Mouse (Mus musculus) heart, adult 2 months (tissue): ENCODE measurements around the gene Bmp2k.

Experiments
- CTCF ChIP-seq: fragments of 200-600 bp; IDR thresholded peaks from 2 replicates; pipeline ENCODE4 v1.8.1; 2022; ENCODE audit warnings: antibody characterized with exemption, mild to moderate bottlenecking, moderate library complexity
- EP300 ChIP-seq: fragments of 200-500 bp; IDR thresholded peaks from 2 replicates; pipeline ENCODE4 v1.6.1; 2011; ENCODE audit warnings: low read depth, low read length, control low read depth; ENCODE audit not compliant: insufficient read depth
- POLR2A ChIP-seq: fragments of 200-500 bp; IDR thresholded peaks from 2 replicates; pipeline ENCODE4 v1.6.1; 2011; ENCODE audit warnings: mild to moderate bottlenecking, low read depth, low read length, control low read depth; ENCODE audit not compliant: insufficient read depth

GRCm38 (mm10) chr5:96965503-96965902 is 32.0 kb upstream of the Bmp2k start:
- TF ChIP-seq EP300, result no peak
- no peak for TF ChIP-seq CTCF
- no peak for TF ChIP-seq POLR2A
